Mouse (Mus musculus) hindbrain, embryonic 16.5 days (tissue): ENCODE results near the gene Adamtsl4. TPM values are rescaled to one million over a fixed set of nuclear protein-coding genes. Genes with fewer than 3 reads are reported as not detected.
"Not testable (repeated sequence)": the region's sequence is repeated elsewhere in the genome, so short reads cannot be mapped to it uniquely, and the experiment has no call there.

Experiments used
- ATAC-seq: fragments of 200-750 bp; cut with Nextera tagmentation; 2 replicates; pipeline ENCODE4 v1.8.0; 2017; ENCODE audit warnings: moderate TSS enrichment, moderate library complexity
- H3K27ac ChIP-seq: fragments of 300-500 bp; sonication (generic); 2 replicates; pipeline ENCODE4 v1.5.1; 2014; ENCODE audit warnings: low read depth, mild to moderate bottlenecking, control low read depth, low read length, moderate library complexity
- H3K27me3 ChIP-seq: fragments of 300-500 bp; sonication (generic); replicated peaks from 2 replicates; pipeline ENCODE4 v1.6.1; 2014; ENCODE audit warnings: low read length; ENCODE audit not compliant: control insufficient read depth, insufficient read depth
- H3K36me3 ChIP-seq: fragments of 300-500 bp; sonication (generic); 2 replicates; pipeline ENCODE4 v1.6.1; 2014; ENCODE audit warnings: mild to moderate bottlenecking, low read length, moderate library complexity, mixed read lengths; ENCODE audit not compliant: control insufficient read depth, insufficient read depth
- H3K4me1 ChIP-seq: fragments of 300-500 bp; sonication (generic); 2 replicates; pipeline ENCODE4 v1.6.1; 2014; ENCODE audit warnings: low read depth, low read length; ENCODE audit not compliant: control insufficient read depth, insufficient read depth
- H3K4me2 ChIP-seq: fragments of 300-500 bp; sonication (generic); 2 replicates; pipeline ENCODE4 v1.6.1; 2014; ENCODE audit warnings: mild to moderate bottlenecking, low read length, control low read depth, moderate library complexity
- H3K4me3 ChIP-seq: fragments of 300-500 bp; sonication (generic); 2 replicates; pipeline ENCODE4 v1.5.1; 2014; ENCODE audit warnings: mild to moderate bottlenecking, low read length, control low read depth, moderate library complexity
- H3K9ac ChIP-seq: fragments of 300-500 bp; sonication (generic); 2 replicates; pipeline ENCODE4 v1.6.1; 2014; ENCODE audit warnings: low read depth, mild to moderate bottlenecking, control low read depth, low read length, moderate library complexity
- H3K9me3 ChIP-seq: fragments of 300-500 bp; sonication (generic); 2 replicates; pipeline ENCODE4 v1.6.1; 2014; ENCODE audit warnings: mild to moderate bottlenecking, low read length, moderate library complexity; ENCODE audit not compliant: control insufficient read depth
- WGBS: fragments of 180-500 bp; shearing (Covaris S2); extraction: QIAGEN DNeasy Blood & Tissue Kit; methylation state at CpG from one replicate; pipeline ENCODE4 v1.1.7; 2014; 5-methylcytosine and 5-hydroxymethylcytosine counted together
- polyA plus RNA-seq: library from polyadenylated mRNA; unstranded; fragments of >200 nt; fragmentation: Nextera tagmentation; extraction: Ambion mirVana; gene quantifications from 2 replicates; pipeline ENCODE4 v1.2.1, GENCODE M21; 2015

Adamtsl4 gene
- polyA plus RNA-seq, 1 experiment from 2014 or later, result 1.4 TPM

GRCm38 (mm10) chr3:95693821-95694807 is 6.4 kb upstream of the Adamtsl4 start:
- no peak overlapping the region for H3K27ac ChIP-seq
- no peak overlapping the region for H3K9ac ChIP-seq
- 59% methylated on average over 11 of the region's 11 CpGs for WGBS
- no peak for ATAC-seq
- H3K36me3 ChIP-seq, result no peaks in the 10 kb centered on the region
- H3K4me1 ChIP-seq, result no peaks in the 10 kb centered on the region; the same call in 1 of the 2 replicates
- H3K27me3 ChIP-seq, result no peaks in the 10 kb centered on the region
- no peak overlapping the region for H3K4me3 ChIP-seq
- H3K4me2 ChIP-seq, result no peak overlapping the region
- no peaks in the 10 kb centered on the region for H3K9me3 ChIP-seq

GRCm38 (mm10) chr3:95692677-95693076 is 5.0 kb upstream of the Adamtsl4 start:
- no peak for ATAC-seq
- 86% methylated on average over 6 of the region's 6 CpGs for WGBS
- no peak overlapping the region for H3K4me3 ChIP-seq

GRCm38 (mm10) chr3:95690552-95690951 is 2.8 kb upstream of the Adamtsl4 start:
- ATAC-seq, H3K4me2 ChIP-seq, H3K9ac ChIP-seq, H3K27me3 ChIP-seq, H3K27ac ChIP-seq, H3K4me3 ChIP-seq, H3K36me3 ChIP-seq, H3K9me3 ChIP-seq: not testable (repeated sequence)
- 95% methylated on average over 2 of the region's 2 CpGs for WGBS
- peaks cover 12% of the 10 kb centered on the region for H3K4me1 ChIP-seq

More at GRCm38 (mm10) chr3:95692677-95693076, 5.0 kb upstream of the Adamtsl4 start:
- Histone ChIP-seq H3K4me1 (peaks cover 6% of the 10 kb centered on the region), H3K9ac (no peak overlapping the region), H3K9me3 (no peaks in the 10 kb centered on the region), H3K36me3 (no peaks in the 10 kb centered on the region), H3K4me2 (no peak overlapping the region), H3K27me3 (no peaks in the 10 kb centered on the region), H3K27ac (no peak overlapping the region)

DNA sequence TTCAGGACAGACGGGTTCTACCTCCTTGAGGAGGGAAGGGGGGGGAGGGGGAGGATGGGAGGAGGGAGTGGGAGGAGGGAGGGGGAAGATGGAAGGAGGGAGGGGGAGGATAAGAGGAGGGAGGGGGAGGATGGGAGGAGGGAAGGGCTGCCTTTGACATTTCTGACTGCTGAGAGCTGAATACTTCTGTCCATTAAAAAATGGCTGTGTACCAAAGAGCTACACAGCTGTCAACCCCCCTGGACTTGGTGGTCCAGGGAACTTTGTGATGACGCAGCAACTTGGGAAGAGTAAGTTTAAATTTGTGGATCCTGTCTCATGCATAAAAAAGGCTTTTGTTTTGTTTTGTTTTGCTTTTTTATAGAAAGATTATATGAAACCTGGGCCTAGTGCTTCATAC is 2.2 kb upstream of the Adamtsl4 start:
- H3K36me3 ChIP-seq, result no peaks in the 10 kb centered on the region
- H3K4me1 ChIP-seq, result peaks cover 12% of the 10 kb centered on the region
- no peaks in the 10 kb centered on the region for H3K27me3 ChIP-seq
- no peak overlapping the region for H3K9ac ChIP-seq
- H3K27ac ChIP-seq, result no peak overlapping the region
- WGBS, result 39% methylated on average over 2 of the region's 2 CpGs
- no peaks in the 10 kb centered on the region for H3K9me3 ChIP-seq
- ATAC-seq, result no peak
- H3K4me2 ChIP-seq, result no peak overlapping the region
- no peak overlapping the region for H3K4me3 ChIP-seq

DNA sequence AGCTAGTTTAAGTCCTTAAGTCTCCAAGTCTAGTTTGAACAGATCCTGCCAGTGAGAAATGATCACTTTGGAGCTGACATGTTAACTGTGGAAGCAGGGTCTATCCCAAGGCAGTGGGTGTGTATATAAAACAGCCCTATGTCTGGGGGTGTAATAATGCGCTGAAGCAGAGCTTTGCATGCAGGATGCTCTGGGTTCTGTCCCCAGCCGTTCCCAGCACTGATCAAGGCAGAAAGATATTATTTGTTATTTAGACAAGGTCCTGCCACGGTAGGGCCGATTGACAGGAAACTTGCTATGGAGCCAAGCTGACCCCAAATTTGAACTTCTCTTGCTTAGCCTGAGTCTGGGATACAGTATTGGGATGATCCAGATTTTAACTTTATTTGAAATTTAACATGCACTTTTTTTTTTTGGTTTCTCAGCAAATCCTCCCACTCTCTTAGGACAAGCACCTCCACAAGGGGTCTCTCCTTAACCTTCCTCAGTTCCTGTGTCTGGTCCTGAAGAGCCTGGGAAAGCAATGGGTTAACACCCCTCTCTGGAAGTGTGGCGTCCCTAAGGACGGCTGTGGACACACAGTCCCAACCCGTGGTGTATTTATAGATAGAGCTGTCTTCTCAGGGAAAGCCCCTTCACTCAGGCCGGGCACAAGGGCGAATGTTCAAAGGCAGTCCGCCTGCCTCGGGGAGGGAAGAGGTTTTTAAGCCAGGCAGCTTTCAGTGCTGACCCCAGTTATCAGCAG is 1.6 kb upstream of the Adamtsl4 start:
- Histone ChIP-seq H3K27ac (no peak overlapping the region), H3K4me2 (no peak overlapping the region), H3K9me3 (no peaks in the 10 kb centered on the region), H3K4me3 (no peak overlapping the region), H3K27me3 (no peaks in the 10 kb centered on the region), H3K4me1 (peaks cover 12% of the 10 kb centered on the region), H3K36me3 (no peaks in the 10 kb centered on the region), H3K9ac (no peak overlapping the region)
- ATAC-seq, result no peak
- WGBS, result 33% methylated on average over 11 of the region's 11 CpGs

DNA sequence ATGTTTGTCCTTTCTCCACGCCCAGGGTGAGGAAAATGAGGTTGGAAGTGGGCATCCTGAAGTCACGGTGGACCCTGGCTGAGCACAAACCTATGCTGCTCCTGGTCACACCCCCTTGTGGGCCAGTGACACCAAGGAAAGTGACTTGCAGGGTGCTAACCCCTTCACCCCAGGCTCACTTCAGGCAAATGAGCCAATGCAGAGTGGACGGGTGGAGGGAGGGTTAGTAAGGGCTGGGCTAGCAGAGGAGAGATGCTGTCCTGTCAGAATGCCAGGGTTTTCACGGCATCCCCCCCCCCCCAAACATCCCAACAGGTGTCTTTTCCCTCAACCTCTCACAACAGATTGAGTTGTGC is 571 bp downstream of the Adamtsl4 start:
- Histone ChIP-seq H3K27ac (no peak overlapping the region), H3K4me2 (peak overlapping the region; percentile 94), H3K36me3 (no peaks in the 10 kb centered on the region), H3K9me3 (no peaks in the 10 kb centered on the region), H3K4me1 (peaks cover 12% of the 10 kb centered on the region), H3K27me3 (no peaks in the 10 kb centered on the region), H3K4me3 (peak overlapping the region; percentile 49), H3K9ac (peak overlapping the region; percentile 70)
- 0 out of 2 replicates have a peak, but pooled peaks have one; percentile 16 for ATAC-seq
- 16% methylated on average over 3 of the region's 4 CpGs for WGBS

GRCm38 (mm10) chr3:95686492-95687167 is 1.1 kb downstream of the Adamtsl4 start:
- Histone ChIP-seq H3K36me3 (no peaks in the 10 kb centered on the region), H3K4me1 (peaks cover 12% of the 10 kb centered on the region), H3K9me3 (no peaks in the 10 kb centered on the region), H3K4me2 (no peak overlapping the region), H3K27ac (no peak overlapping the region), H3K4me3 (no peak overlapping the region), H3K9ac (no peak overlapping the region), H3K27me3 (no peaks in the 10 kb centered on the region)
- no peak for ATAC-seq
- WGBS, result 46% methylated on average over 9 of the region's 10 CpGs

DNA sequence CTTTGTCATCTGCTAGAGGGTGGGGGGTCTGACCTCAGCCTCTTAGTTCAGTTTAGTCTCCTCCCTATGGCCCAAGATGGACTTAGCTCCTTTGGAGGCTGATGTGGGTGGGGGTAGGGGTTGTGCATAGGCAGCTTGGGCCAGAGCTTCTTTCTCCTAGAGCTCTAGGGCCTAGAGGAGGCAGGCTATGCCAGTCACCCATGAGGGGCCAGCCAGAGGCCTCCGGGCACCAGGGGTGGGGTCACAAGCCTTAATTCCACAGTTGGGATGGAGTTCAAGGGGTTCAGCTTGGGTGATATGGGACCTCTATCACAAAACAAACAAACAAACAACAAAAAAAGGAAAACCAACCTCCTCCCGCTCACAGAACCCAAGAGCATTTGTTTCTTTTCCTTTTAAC is 2.0 kb downstream of the Adamtsl4 start:
- no peak overlapping the region for H3K4me2 ChIP-seq
- 79% methylated on average over 2 of the region's 2 CpGs for WGBS

GRCm38 (mm10) chr3:95685301-95685700 is 2.4 kb downstream of the Adamtsl4 start:
- Histone ChIP-seq H3K36me3 (no peaks in the 10 kb centered on the region), H3K4me2 (no peak overlapping the region), H3K4me3 (no peak overlapping the region), H3K27me3 (no peaks in the 10 kb centered on the region), H3K27ac (no peak overlapping the region), H3K4me1 (peaks cover 12% of the 10 kb centered on the region), H3K9me3 (no peaks in the 10 kb centered on the region), H3K9ac (no peak overlapping the region)
- ATAC-seq, result no peak
- 75% methylated on average over 4 of the region's 4 CpGs for WGBS

More for the DNA sequence above, 2.0 kb downstream of the Adamtsl4 start:
- no peaks in the 10 kb centered on the region for H3K36me3 ChIP-seq
- no peaks in the 10 kb centered on the region for H3K27me3 ChIP-seq
- no peak overlapping the region for H3K4me3 ChIP-seq
- no peak overlapping the region for H3K27ac ChIP-seq
- H3K4me1 ChIP-seq, result peaks cover 12% of the 10 kb centered on the region
- H3K9me3 ChIP-seq, result no peaks in the 10 kb centered on the region
- no peak overlapping the region for H3K9ac ChIP-seq
- no peak for ATAC-seq
